In genomic region chr13:41103841-41104525, GRCm38 (mm10) we compare ENCODE assay signal across 28 mouse cellular contexts. TPM values are rescaled to one million over a fixed set of nuclear protein-coding genes. Genes with fewer than 3 reads are reported as not detected.
A peak's percentile ranks its signal among the peaks of the same experiment; 100 is the strongest.
DNase-seq lines count a peak whose midpoint lies in the region; ATAC-seq and TF ChIP-seq lines count a peak whose summit lies in the region.
"Had no signal": no experiment of that assay in that cellular context is flagged by ENCODE, and none has a peak within 500 bp of the region (broad histone marks: within the 10 kb centered on the region; RNA-seq: fewer than 3 reads in every experiment).

No protein-coding gene starts in this region.

- no peaks in the 10 kb centered on the region for H3K4me1 ChIP-seq in heart, embryonic 10.5 days
- peaks cover 10% of the 10 kb centered on the region for H3K4me1 ChIP-seq in bone marrow macrophage, adult 2 months (ENCODE audit: control insufficient read depth, insufficient read depth, low read length)
- 0 out of 2 replicates have a peak, but pooled peaks cover 6% of the 10 kb centered on the region for H3K4me1 ChIP-seq in liver, embryonic 11.5 days (replicated peaks; ENCODE audit: control insufficient read depth, insufficient read depth, low read length)
- no peaks in the 10 kb centered on the region for H3K4me1 ChIP-seq in liver, postnatal 0 days (ENCODE audit: insufficient read depth)
- H3K4me1 ChIP-seq: embryonic facial prominence, embryonic 13.5 days; forebrain, embryonic 13.5 days; intestine, embryonic 15.5 days; limb, embryonic 12.5 days; megakaryocyte, embryonic 14.5 days; neural tube, embryonic 12.5 days had no signal

- TF ChIP-seq CTCF in bone marrow macrophage, adult 2 months (IDR thresholded peaks at IDR 0.05; ENCODE audit: low read depth, low read length) = no peak
- TF ChIP-seq CTCF in liver, postnatal 0 days (IDR thresholded peaks at IDR 0.05; ENCODE audit: low read depth) = no peak

- no peaks in the 10 kb centered on the region for H3K27me3 ChIP-seq in heart, embryonic 10.5 days (ENCODE audit: insufficient read depth, poor library complexity, severe bottlenecking)
- H3K27me3 ChIP-seq in liver, embryonic 11.5 days (replicated peaks; ENCODE audit: control insufficient read depth, insufficient read depth, low read length) = no peaks in the 10 kb centered on the region
- H3K27me3 ChIP-seq in liver, postnatal 0 days (ENCODE audit: insufficient read depth, low read length) = no peaks in the 10 kb centered on the region
- H3K27me3 ChIP-seq: embryonic facial prominence, embryonic 13.5 days; forebrain, embryonic 13.5 days; intestine, embryonic 15.5 days; limb, embryonic 12.5 days; neural tube, embryonic 12.5 days had no signal

- TF ChIP-seq POLR2A in bone marrow macrophage, adult 2 months (IDR thresholded peaks at IDR 0.05; ENCODE audit: borderline replicate concordance, low read depth, low read length) = no peak

- WGBS in heart, embryonic 10.5 days = 74% methylated on average over 12 of the region's 12 CpGs
- 64% methylated on average over 12 of the region's 12 CpGs for WGBS in liver, embryonic 11.5 days
- WGBS in liver, postnatal 0 days (ENCODE audit: insufficient replicate concordance) = 61% methylated on average over 12 of the region's 12 CpGs

- ATAC-seq in liver, embryonic 11.5 days (replicated peaks; ENCODE audit: low FRiP score) = peak; percentile 80
- ATAC-seq in liver, postnatal 0 days = peak; percentile 66
- ATAC-seq: forebrain, embryonic 13.5 days; hindbrain, embryonic 16.5 days; intestine, embryonic 15.5 days had no signal

- no peak overlapping the region for H3K4me3 ChIP-seq in heart, embryonic 10.5 days
- no peak overlapping the region for H3K4me3 ChIP-seq in bone marrow macrophage, adult 2 months (ENCODE audit: insufficient read depth, low read length)
- H3K4me3 ChIP-seq in liver, embryonic 11.5 days (ENCODE audit: low read depth, low read length) = no peak overlapping the region
- no peak overlapping the region for H3K4me3 ChIP-seq in liver, postnatal 0 days (ENCODE audit: low read depth, low read length)
- H3K4me3 ChIP-seq: embryonic facial prominence, embryonic 13.5 days; forebrain, embryonic 13.5 days; gastrocnemius, adult 2 months; intestine, embryonic 15.5 days; limb, embryonic 12.5 days; megakaryocyte, embryonic 14.5 days; neural tube, embryonic 12.5 days had no signal

- no peaks in the 10 kb centered on the region for H3K9me3 ChIP-seq in heart, embryonic 10.5 days
- H3K9me3 ChIP-seq in liver, embryonic 11.5 days (ENCODE audit: control insufficient read depth, low read length) = no peaks in the 10 kb centered on the region
- H3K9me3 ChIP-seq in liver, postnatal 0 days (ENCODE audit: low read length) = no peaks in the 10 kb centered on the region
- H3K9me3 ChIP-seq: forebrain, embryonic 13.5 days; intestine, embryonic 15.5 days; limb, embryonic 12.5 days; neural tube, embryonic 12.5 days had no signal

- no peak overlapping the region for H3K4me2 ChIP-seq in liver, embryonic 11.5 days
- no peak overlapping the region for H3K4me2 ChIP-seq in liver, postnatal 0 days (ENCODE audit: low read depth, low read length)
- H3K4me2 ChIP-seq: embryonic facial prominence, embryonic 13.5 days; forebrain, embryonic 13.5 days; intestine, embryonic 15.5 days; limb, embryonic 12.5 days; lung, embryonic 14.5 days; neural tube, embryonic 12.5 days had no signal

- peak; percentile 79 for DNase-seq in heart, embryonic 10.5 days (ENCODE audit: low spot score)
- no peak for DNase-seq in heart, adult 9 months (ENCODE audit: low spot score in 2 of 2)
- no peak for DNase-seq in liver, embryonic 11.5 days (ENCODE audit: low spot score)
- DNase-seq in liver, postnatal 0 days = no peak
- DNase-seq in thymus, postnatal 0 days (ENCODE audit: low spot score) = no peak
- DNase-seq in cerebellum, adult 9-10 months = no peak
- DNase-seq in left cerebral cortex, adult 11 months (ENCODE audit: low spot score) = no peak
- DNase-seq: adrenal gland, postnatal 25 days; cerebellum, adult 11-12 months; cerebellum, postnatal 25 days; gastrocnemius, adult 2 months; kidney, adult 8-10 months; kidney, postnatal 10 days; lung, embryonic 14.5 days; midbrain, embryonic 14.5 days; right cerebral cortex, postnatal 14 days; spleen, adult 18-20 months; thymus, adult 18-20 months had no signal

- 0 out of 2 replicates have a peak overlapping the region, but pooled peaks have one; percentile 3 for H3K27ac ChIP-seq in heart, embryonic 10.5 days
- peak overlapping the region; percentile 40 for H3K27ac ChIP-seq in bone marrow macrophage, adult 2 months (ENCODE audit: insufficient read depth, low read depth, low read length)
- peak overlapping the region; percentile 21; the same call in 1 of the 2 replicates for H3K27ac ChIP-seq in liver, embryonic 11.5 days (ENCODE audit: low read depth, low read length)
- H3K27ac ChIP-seq in liver, postnatal 0 days (ENCODE audit: low read depth) = no peak overlapping the region
- H3K27ac ChIP-seq: embryonic facial prominence, embryonic 13.5 days; forebrain, embryonic 13.5 days; gastrocnemius, adult 2 months; intestine, embryonic 15.5 days; limb, embryonic 12.5 days; neural tube, embryonic 12.5 days had no signal

- no peak for TF ChIP-seq EP300 in liver, postnatal 0 days (IDR thresholded peaks at IDR 0.05; ENCODE audit: low read depth)

- H3K9ac ChIP-seq in liver, embryonic 11.5 days (ENCODE audit: low read depth, low read length) = peak overlapping the region; percentile 17; the same call in 1 of the 2 replicates
- no peak overlapping the region for H3K9ac ChIP-seq in liver, postnatal 0 days (replicated peaks)
- H3K9ac ChIP-seq: embryonic facial prominence, embryonic 13.5 days; forebrain, embryonic 13.5 days; intestine, embryonic 15.5 days; limb, embryonic 12.5 days; lung, embryonic 14.5 days; neural tube, embryonic 12.5 days had no signal

- H3K36me3 ChIP-seq in heart, embryonic 10.5 days = no peaks in the 10 kb centered on the region
- no peaks in the 10 kb centered on the region for H3K36me3 ChIP-seq in liver, embryonic 11.5 days (ENCODE audit: control insufficient read depth, insufficient read depth, low read length)
- no peaks in the 10 kb centered on the region for H3K36me3 ChIP-seq in liver, postnatal 0 days (replicated peaks; ENCODE audit: insufficient read depth, low read length)
- H3K36me3 ChIP-seq: embryonic facial prominence, embryonic 13.5 days; intestine, embryonic 15.5 days; limb, embryonic 12.5 days; neural tube, embryonic 12.5 days had no signal

RNA-seq across cellular contexts. Expression of gene Gcm2, which starts 6.9 kb away (rescaled TPM):
- 0.06 and 0.09 TPM in 2 replicates for polyA plus RNA-seq in heart, embryonic 10.5 days (2016; fragmentation: Nextera tagmentation; extraction: Ambion mirVana)
- polyA plus RNA-seq in bone marrow macrophage, adult 2 months (2012; ENCODE audit: insufficient read depth, insufficient read length, missing spikeins) = 0.66 and 1.1 TPM in 2 replicates
- not detected in 2 replicates for polyA plus RNA-seq in liver, embryonic 11.5 days (2014; fragmentation: Nextera tagmentation; extraction: Ambion mirVana)
- polyA plus RNA-seq in liver, postnatal 0 days (2015; fragmentation: Nextera tagmentation; extraction: Ambion mirVana) = not detected in 2 replicates
- polyA plus RNA-seq in thymus, postnatal 0 days (2015; fragmentation: Nextera tagmentation; extraction: Ambion mirVana) = 0.07 and 0.15 TPM in 2 replicates
- polyA plus RNA-seq: embryonic facial prominence, embryonic 13.5 days; forebrain, embryonic 13.5 days; heart, embryonic 16.5 days; hindbrain, embryonic 16.5 days; intestine, embryonic 15.5 days; limb, embryonic 12.5 days; lung, embryonic 14.5 days; midbrain, embryonic 14.5 days; neural tube, embryonic 12.5 days; stomach, embryonic 14.5 days had no signal

RNA-seq across cellular contexts. Expression of gene Sycp2l, which starts 10.1 kb away (rescaled TPM):
- polyA plus RNA-seq in heart, embryonic 10.5 days (2016; fragmentation: Nextera tagmentation; extraction: Ambion mirVana) = not detected in 2 replicates
- not detected in 2 replicates for polyA plus RNA-seq in bone marrow macrophage, adult 2 months (2012; ENCODE audit: insufficient read depth, insufficient read length, missing spikeins)
- polyA plus RNA-seq in liver, embryonic 11.5 days (2014; fragmentation: Nextera tagmentation; extraction: Ambion mirVana) = not detected in 2 replicates
- not detected in 2 replicates for polyA plus RNA-seq in liver, postnatal 0 days (2015; fragmentation: Nextera tagmentation; extraction: Ambion mirVana)
- polyA plus RNA-seq in thymus, postnatal 0 days (2015; fragmentation: Nextera tagmentation; extraction: Ambion mirVana) = not detected in 2 replicates
- polyA plus RNA-seq: heart, embryonic 16.5 days; limb, embryonic 12.5 days; lung, embryonic 14.5 days; midbrain, embryonic 14.5 days; neural tube, embryonic 12.5 days had no signal

RNA-seq across cellular contexts. Expression of gene Mak, which starts 24.5 kb away (rescaled TPM):
- 0.43 and 0.53 TPM in 2 replicates for polyA plus RNA-seq in heart, embryonic 10.5 days (2016; fragmentation: Nextera tagmentation; extraction: Ambion mirVana)
- polyA plus RNA-seq in bone marrow macrophage, adult 2 months (2012; ENCODE audit: insufficient read depth, insufficient read length, missing spikeins) = 1.5 and 2.8 TPM in 2 replicates
- polyA plus RNA-seq in liver, embryonic 11.5 days (2014; fragmentation: Nextera tagmentation; extraction: Ambion mirVana) = 0.34 and 0.56 TPM in 2 replicates
- polyA plus RNA-seq in liver, postnatal 0 days (2015; fragmentation: Nextera tagmentation; extraction: Ambion mirVana) = 0.04 and 0.08 TPM in 2 replicates
- 0.07 and 0.10 TPM in 2 replicates for polyA plus RNA-seq in thymus, postnatal 0 days (2015; fragmentation: Nextera tagmentation; extraction: Ambion mirVana)
